Mouse (Mus musculus) bone marrow macrophage, adult 2 months (primary cell): ENCODE measurements around the gene Lce1k.

Experiments
- CTCF ChIP-seq: IDR thresholded peaks from 2 replicates; pipeline ENCODE4 v1.5.1; 2012; ENCODE audit warnings: low read depth, mild to moderate bottlenecking, low read length, moderate library complexity
- POLR2A ChIP-seq: IDR thresholded peaks from 2 replicates; pipeline ENCODE4 v1.6.1; 2012; ENCODE audit warnings: mild to moderate bottlenecking, low read depth, low read length, borderline replicate concordance

DNA sequence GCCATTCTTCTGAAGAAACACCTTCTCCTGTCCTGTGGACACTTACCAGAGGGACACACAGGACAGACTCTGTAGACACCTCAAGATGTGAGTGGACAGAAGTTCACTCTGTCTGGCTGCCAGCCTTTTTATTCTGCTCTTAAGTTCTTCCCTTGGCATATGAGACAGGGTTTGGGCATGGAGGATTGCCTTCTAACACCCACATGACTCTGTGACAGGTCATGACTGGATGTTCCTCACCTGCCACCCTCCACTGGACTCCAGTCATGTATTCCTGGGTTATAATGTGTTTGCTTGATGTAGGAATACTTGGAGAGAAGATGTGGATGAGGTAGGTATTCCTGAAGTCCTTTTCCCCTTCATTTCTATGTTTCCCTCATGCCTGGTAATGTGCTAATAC is at the start of gene Lce1k:
- no peak for TF ChIP-seq CTCF
- no peak for TF ChIP-seq POLR2A
